Mouse (Mus musculus) gastrocnemius, adult 2 months (tissue): Measurements from ENCODE around the gene Pgpep1l. TPM values are rescaled to one million over a fixed set of nuclear protein-coding genes. Genes with fewer than 3 reads are reported as not detected.
"Not testable (repeated sequence)": the region's sequence is repeated elsewhere in the genome, so short reads cannot be mapped to it uniquely, and the experiment has no call there.

Experiments
- DNase-seq: peaks from one replicate; pipeline ENCODE4 v3.0.0; 2022
- H3K27ac ChIP-seq: fragments of 200-600 bp; 2 replicates; pipeline ENCODE4 v1.8.1; 2022; ENCODE audit warnings: mild to moderate bottlenecking
- H3K4me3 ChIP-seq: fragments of 200-600 bp; 2 replicates; pipeline ENCODE4 v1.8.1; 2022; ENCODE audit warnings: mild to moderate bottlenecking, moderate library complexity
- CTCF ChIP-seq: fragments of 200-600 bp; IDR thresholded peaks from 2 replicates; pipeline ENCODE4 v1.8.1; 2022; ENCODE audit warnings: antibody characterized with exemption, mild to moderate bottlenecking, moderate library complexity
- intact Hi-C: fragments of 180-260 bp; cut with DNase I; formaldehyde crosslinking; loops from one replicate; pipeline ENCODE4 v1.15.1; 2025
- total RNA-seq, 2 experiments: library from RNA; stranded (reverse); gene quantifications; 2 replicates each; pipeline ENCODE4 v1.2.3; 2021

Pgpep1l gene
- total RNA-seq, 2 experiments from 2014 or later = 1.9 to 3.9 TPM

DNA sequence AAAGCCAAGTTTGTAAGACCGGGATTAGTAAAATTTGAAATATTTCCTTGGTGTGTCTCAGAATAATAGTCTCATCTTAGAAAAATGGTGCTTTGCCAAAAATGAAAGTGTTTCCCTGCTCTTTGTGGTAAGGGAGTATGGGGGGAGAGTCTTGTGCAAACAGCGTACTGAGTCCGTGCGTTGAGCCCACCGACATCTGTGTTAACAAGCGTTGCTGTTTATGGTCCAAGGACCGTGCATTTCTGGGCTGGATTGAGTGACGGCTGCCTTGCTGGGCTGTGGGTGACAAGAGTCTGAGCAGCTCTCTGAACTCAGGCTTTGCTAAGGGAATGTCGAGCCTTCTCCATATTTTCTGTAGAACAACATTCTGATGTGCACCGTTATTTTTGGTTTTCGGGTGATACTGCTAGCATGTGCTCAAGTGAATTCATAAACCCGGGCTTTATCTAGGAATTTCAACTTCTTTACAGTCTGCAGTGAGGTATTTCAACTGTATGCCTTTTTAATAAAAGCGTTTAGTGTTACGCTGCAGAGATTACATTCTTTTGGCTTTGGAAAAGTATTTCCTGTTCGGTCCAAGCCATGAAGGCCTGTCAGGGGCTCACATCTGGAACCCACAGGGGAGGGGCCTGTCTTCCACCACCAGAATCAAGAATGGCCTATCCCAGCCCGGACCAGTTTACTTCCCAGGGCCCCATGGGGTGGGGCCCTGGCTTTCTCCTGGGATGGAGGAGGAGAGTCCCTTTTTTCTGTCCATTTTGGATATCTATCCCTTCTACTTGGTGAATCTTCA lies 30.2 kb upstream of the Pgpep1l start:
- DNase-seq = no peak
- peak overlapping the region; percentile 9 for H3K27ac ChIP-seq
- H3K4me3 ChIP-seq = 0 out of 2 replicates have a peak overlapping the region, but pooled peaks have one; percentile 13
- intact Hi-C loops = no loop called here
- TF ChIP-seq CTCF = no peak

DNA sequence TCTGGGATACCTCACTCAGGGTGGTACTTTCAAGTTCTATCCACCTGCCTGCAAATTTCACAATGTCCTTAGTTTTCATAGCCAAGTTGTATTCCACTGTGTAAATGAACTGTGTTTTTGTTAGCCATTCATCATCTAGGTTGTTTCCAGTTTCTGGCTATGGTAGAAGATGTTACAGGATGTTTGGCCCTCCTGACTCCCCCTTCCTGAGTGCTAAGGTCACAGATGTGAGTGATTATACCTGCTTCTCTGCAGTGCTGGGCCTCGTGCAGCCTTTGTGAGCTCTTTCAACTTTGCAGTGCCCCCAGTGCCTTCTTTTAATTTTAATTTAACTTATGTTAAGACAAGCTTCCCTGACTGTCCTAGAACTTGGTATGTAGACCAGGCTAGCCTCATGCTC lies 27.6 kb upstream of the Pgpep1l start:
- Histone ChIP-seq H3K27ac (no peak overlapping the region), H3K4me3 (no peak overlapping the region)
- intact Hi-C loops = no loop called here
- no peak for TF ChIP-seq CTCF
- no peak for DNase-seq

DNA sequence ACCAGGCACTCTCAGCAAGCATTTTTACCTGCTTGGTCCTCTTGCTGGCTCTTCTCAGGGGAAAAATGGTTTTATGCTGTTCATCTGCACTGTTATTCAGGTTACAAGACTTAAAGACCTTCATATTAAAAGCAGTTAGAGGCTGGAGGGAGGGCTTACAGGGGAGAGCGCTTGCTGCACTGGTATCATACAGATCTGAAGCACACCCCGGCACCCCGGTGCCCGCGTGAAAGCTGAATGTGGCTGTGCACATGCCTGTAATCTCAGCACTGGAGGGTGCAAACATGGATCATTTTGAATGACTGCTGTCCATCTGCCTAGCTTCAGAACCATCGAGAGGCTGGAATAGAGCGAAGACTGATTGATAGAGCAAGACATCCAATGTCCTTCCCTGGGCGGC lies 25.0 kb upstream of the Pgpep1l start:
- no peak for DNase-seq
- Histone ChIP-seq H3K27ac (no peak overlapping the region), H3K4me3 (no peak overlapping the region)
- TF ChIP-seq CTCF = no peak
- intact Hi-C loops = no loop called here

GRCm38 (mm10) chr7:68288000-68288399 lies 24.0 kb upstream of the Pgpep1l start:
- intact Hi-C loops, DNase-seq, H3K4me3 ChIP-seq, H3K27ac ChIP-seq: not testable (repeated sequence)

- no peak for DNase-seq
- Histone ChIP-seq H3K27ac (no peak overlapping the region), H3K4me3 (no peak overlapping the region)
- intact Hi-C loops = no loop called here
- TF ChIP-seq CTCF = no peak
These were observed 23.5 kb upstream of the Pgpep1l start for GRCm38 (mm10) chr7:68287582-68287981.

DNA sequence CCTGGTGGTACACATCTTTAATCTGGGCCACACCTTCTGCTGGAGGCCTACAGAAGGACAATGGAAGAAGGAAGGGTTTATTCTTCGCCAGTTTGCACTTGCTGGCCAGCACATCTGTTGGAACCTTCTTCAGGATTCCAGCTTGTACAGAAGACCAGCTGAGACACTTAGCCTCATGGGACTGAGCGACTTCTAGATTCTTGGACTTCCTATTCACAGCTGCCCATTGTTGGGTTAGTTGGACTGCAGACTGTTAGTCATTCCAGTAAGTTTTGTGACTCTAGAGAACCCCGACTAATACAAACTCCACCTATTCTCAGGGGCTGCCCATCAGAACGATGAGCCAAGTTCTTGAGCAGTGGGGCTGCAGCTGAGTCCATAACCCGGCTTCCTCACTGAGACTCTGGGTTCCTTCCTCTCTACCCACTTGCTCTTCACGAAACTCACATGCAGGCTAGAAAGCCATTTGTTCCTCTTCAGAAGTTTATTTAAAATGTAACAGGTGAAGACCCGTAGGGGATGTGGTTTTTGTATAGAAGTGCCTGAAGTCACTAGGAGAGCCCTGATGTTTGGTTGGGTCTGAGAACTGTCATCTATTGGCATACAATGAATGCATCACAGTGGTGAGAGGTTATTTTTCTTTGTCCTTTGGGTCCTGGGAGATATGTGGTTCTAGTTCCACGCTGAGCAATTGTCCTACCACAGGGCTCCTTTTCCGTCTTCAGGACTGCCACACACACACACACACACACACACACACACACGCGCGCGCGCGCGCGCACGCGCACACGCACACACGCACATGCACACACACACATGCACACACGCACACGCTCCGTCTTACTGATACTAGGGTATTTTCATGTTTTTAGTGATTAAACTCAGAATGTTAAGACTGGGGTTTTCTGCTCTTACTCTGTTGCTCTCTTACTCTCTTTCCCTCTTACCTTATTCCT lies 22.8 kb upstream of the Pgpep1l start:
- Histone ChIP-seq H3K27ac (no peak overlapping the region; the same call in 1 of the 2 replicates), H3K4me3 (no peak overlapping the region)
- no peak for TF ChIP-seq CTCF
- no peak for DNase-seq
- intact Hi-C loops = no loop called here

GRCm38 (mm10) chr7:68285851-68286298 lies 21.8 kb upstream of the Pgpep1l start:
- H3K27ac ChIP-seq = no peak overlapping the region
- no peak overlapping the region for H3K4me3 ChIP-seq
- intact Hi-C loops = no loop called here
- TF ChIP-seq CTCF = no peak
- DNase-seq = no peak

GRCm38 (mm10) chr7:68283776-68284175 lies 19.7 kb upstream of the Pgpep1l start:
- H3K27ac ChIP-seq = peak overlapping the region; percentile 16; the same call in 1 of the 2 replicates
- TF ChIP-seq CTCF = no peak
- DNase-seq = no peak
- intact Hi-C loops = no loop called here
- no peak overlapping the region for H3K4me3 ChIP-seq

DNA sequence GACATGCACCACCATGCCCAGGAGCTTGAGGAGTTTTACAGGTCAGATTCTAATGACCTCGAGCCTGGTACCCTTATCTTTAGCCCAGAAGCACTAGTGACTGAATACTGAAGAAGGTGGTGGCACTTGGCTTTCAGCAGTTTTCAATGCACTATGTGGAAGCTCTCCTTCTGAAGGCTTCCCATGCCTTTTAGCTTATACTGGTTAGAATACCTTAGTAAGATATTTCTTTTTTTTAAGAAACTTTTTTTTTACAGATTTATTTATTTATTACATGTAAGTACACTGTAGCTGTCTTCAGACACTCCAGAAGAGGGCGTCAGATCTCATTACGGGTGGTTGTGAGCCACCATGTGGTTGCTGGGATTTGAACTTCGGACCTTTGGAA lies 19.1 kb upstream of the Pgpep1l start:
- H3K4me3 ChIP-seq, H3K27ac ChIP-seq, intact Hi-C loops, DNase-seq: not testable (repeated sequence)

DNA sequence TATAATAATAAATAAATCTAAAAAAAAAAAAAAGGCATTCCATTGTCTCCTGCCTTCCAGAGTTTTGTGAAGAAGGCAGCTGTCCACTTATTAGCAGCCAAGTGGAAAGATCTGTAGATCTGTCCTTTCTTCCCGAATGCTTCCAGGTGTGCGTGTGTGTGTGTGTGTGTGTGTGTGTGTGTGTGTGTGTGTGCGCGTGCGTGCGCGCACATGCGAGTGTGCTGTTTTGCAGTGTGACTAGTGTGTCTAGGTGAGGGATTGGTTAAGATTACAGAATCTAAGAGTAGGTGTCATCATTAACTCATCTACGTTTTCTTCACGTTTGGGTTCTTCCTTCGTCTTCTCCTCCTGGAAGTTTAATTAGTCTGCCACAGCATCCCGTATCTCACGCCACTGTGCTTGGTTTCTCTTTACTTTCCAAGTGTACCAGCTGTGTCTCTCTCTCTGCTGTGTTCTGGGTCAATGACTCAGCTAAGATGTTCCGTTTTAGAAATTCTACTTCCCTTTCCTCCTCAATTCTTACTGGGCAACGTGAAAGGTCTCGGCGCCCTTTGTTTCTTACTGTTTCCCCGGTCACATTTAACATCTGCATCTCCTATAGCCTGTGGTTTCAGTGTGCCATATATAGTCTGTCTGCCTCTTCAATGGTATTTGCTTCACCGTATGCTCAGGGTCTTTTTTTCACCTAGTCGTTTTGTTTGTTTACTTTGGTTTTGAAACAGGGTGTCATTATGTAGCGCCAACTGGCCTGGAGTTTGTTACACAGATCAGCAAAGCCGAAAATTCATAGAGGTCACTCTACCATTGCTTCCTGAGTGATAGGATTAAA lies 18.5 kb upstream of the Pgpep1l start:
- Histone ChIP-seq H3K27ac (no peak overlapping the region), H3K4me3 (no peak overlapping the region)
- DNase-seq = no peak
- no peak for TF ChIP-seq CTCF
- intact Hi-C loops = no loop called here

DNA sequence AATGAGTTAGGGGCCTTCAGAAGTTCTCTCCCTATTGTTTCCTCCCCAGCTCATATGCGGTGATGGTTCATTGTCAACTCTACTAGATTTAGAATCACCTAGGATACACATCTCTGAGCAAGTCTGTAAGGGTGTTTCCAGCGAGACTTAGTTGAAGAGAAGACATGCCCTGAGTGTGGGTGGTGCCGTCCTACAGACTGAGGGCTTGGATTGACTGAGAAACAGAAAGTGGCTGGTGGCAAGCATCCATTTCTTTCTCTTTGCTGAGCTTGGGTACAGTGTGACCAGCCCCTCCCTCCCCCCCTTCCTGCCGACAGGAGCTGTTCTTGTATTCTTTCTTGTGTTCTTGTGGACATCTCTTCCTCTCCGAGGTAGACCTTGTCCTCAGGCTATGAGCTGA lies 17.3 kb upstream of the Pgpep1l start:
- intact Hi-C loops = no loop called here
- Histone ChIP-seq H3K27ac (no peak overlapping the region), H3K4me3 (no peak overlapping the region)
- TF ChIP-seq CTCF = no peak
- no peak for DNase-seq

DNA sequence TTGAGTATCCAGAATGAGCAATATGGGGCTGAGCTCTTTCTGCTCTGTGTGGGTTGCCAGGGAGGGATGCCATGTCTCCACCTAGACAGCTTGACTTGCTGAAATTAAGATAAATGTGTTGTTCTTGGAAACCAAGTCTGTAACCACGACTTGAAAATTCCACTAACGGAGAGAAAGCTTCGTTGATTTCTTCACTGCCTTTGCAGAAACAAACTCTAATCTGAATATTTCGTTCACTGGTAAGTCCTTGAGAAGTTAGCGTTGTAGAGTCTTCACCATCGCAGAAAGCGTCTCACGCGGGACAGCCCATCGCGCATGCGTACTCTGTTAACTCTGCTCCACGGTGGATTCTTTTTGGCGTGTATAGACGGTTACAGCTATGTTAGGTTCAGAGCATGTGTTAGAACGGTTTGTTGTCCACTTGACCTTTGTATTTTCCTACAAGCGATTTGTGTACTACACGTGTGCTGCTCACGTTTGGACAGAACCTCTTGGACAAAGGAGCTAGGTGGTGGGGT lies 16.4 kb upstream of the Pgpep1l start:
- DNase-seq = no peak
- no peak overlapping the region for H3K4me3 ChIP-seq
- no peak for TF ChIP-seq CTCF
- intact Hi-C loops = no loop called here
- no peak overlapping the region for H3K27ac ChIP-seq
